9 mouse cellular contexts compared by ENCODE assay signal in the genomic region with DNA sequence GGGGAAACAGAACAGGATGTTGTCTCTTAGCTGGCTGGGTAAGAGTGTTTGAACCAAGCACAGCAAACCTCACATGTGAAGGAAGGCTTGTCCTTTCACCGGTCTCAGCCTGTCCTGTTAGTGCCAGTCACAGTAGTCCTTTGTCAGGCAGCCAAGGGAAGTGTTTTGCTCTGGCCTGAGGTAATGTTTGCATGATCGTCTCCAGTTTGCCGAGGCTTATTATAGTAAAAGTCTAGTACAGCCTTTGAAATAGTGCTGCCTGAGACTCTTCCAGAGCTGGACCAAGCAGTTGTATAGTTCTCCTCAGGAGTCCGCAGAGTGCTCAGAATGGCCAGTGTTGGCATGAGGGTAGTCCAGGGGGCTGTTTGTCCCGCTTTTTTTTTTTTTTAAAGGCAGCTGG. TPM values are rescaled to one million over a fixed set of nuclear protein-coding genes. Genes with fewer than 3 reads are reported as not detected.
DNase-seq lines count a peak whose midpoint lies in the region; ATAC-seq and TF ChIP-seq lines count a peak whose summit lies in the region.
"Had no signal": no experiment of that assay in that cellular context is flagged by ENCODE, and none has a peak within 500 bp of the region (broad histone marks: within the 10 kb centered on the region; RNA-seq: fewer than 3 reads in every experiment).

No protein-coding gene starts in this region.

- ATAC-seq in forebrain, embryonic 14.5 days: peak; percentile 61
- ATAC-seq in hindbrain, embryonic 16.5 days: peak; percentile 78

- WGBS in forebrain, embryonic 14.5 days: 10% methylated on average over 5 of the region's 5 CpGs
- 42% methylated on average over 5 of the region's 5 CpGs for WGBS in hindbrain, embryonic 16.5 days

- no peak for TF ChIP-seq CTCF in brain, embryonic 14.5 days (IDR thresholded peaks at IDR 0.05; ENCODE audit: borderline replicate concordance, extremely low read depth, insufficient read depth, insufficient read length)

- H3K36me3 ChIP-seq in forebrain, embryonic 14.5 days (ENCODE audit: control insufficient read depth, insufficient read depth, low read length): peaks cover 13% of the 10 kb centered on the region; the same call in 1 of the 2 replicates
- H3K36me3 ChIP-seq in hindbrain, embryonic 16.5 days (ENCODE audit: control insufficient read depth, insufficient read depth, low read length): no peaks in the 10 kb centered on the region

- no peak overlapping the region for H3K4me2 ChIP-seq in forebrain, embryonic 14.5 days (ENCODE audit: low read length)
- H3K4me2 ChIP-seq in hindbrain, embryonic 16.5 days (ENCODE audit: low read length): 0 out of 2 replicates have a peak overlapping the region, but pooled peaks have one; percentile 4

- peaks cover 7% of the 10 kb centered on the region; the same call in 1 of the 2 replicates for H3K4me1 ChIP-seq in forebrain, embryonic 14.5 days (ENCODE audit: control insufficient read depth, insufficient read depth, low read length)
- peaks cover 2% of the 10 kb centered on the region for H3K4me1 ChIP-seq in hindbrain, embryonic 16.5 days (ENCODE audit: control insufficient read depth, insufficient read depth, low read depth, low read length)

- no peak overlapping the region for H3K9ac ChIP-seq in forebrain, embryonic 14.5 days (ENCODE audit: low read length)
- no peak overlapping the region for H3K9ac ChIP-seq in hindbrain, embryonic 16.5 days (ENCODE audit: low read depth, low read length)

- DNase-seq in kidney, adult 11 months: peak; percentile 53
- DNase-seq in kidney, postnatal 4 days: no peak
- DNase-seq in brain, embryonic 14.5 days (ENCODE audit: low read depth): peak; percentile 85
- peak; percentile 71 for DNase-seq in forebrain, embryonic 14.5 days (ENCODE audit: low spot score)
- DNase-seq in lung, postnatal 14 days: peak; percentile 44
- DNase-seq in embryo, embryonic 9.5 days (ENCODE audit: extremely low spot score): no peak
- DNase-seq in right cerebral cortex, postnatal 4 days: no peak

- no peaks in the 10 kb centered on the region for H3K9me3 ChIP-seq in forebrain, embryonic 14.5 days (replicated peaks; ENCODE audit: control insufficient read depth, low read length)
- H3K9me3 ChIP-seq in hindbrain, embryonic 16.5 days (ENCODE audit: control insufficient read depth, low read length): no peaks in the 10 kb centered on the region
- H3K9me3 ChIP-seq: G1E had no signal

- H3K4me3 ChIP-seq in forebrain, embryonic 14.5 days (ENCODE audit: low read depth, low read length): no peak overlapping the region
- H3K4me3 ChIP-seq in hindbrain, embryonic 16.5 days (ENCODE audit: low read length): no peak overlapping the region

- H3K27ac ChIP-seq in forebrain, embryonic 14.5 days (ENCODE audit: low read depth, low read length): peak overlapping the region; percentile 35; the same call in 1 of the 2 replicates
- H3K27ac ChIP-seq in hindbrain, embryonic 16.5 days (ENCODE audit: low read depth, low read length): peak overlapping the region; percentile 61

- H3K27me3 ChIP-seq in forebrain, embryonic 14.5 days (replicated peaks; ENCODE audit: control insufficient read depth, insufficient read depth, low read length): no peaks in the 10 kb centered on the region
- H3K27me3 ChIP-seq in hindbrain, embryonic 16.5 days (replicated peaks; ENCODE audit: control insufficient read depth, insufficient read depth, low read length): no peaks in the 10 kb centered on the region

- no peak for TF ChIP-seq POLR2A in brain, embryonic 14.5 days (IDR thresholded peaks at IDR 0.05; ENCODE audit: borderline replicate concordance, extremely low read depth, insufficient read depth, insufficient read length, poor library complexity, severe bottlenecking)

RNA-seq across cellular contexts. Expression of a gene that starts 13.9 kb away (rescaled TPM):
- polyA plus RNA-seq in brain, embryonic 14.5 days (2012; rRNA removed): 27.3 and 29.5 TPM in 2 replicates
- 15.6 and 18.2 TPM in 2 replicates for polyA plus RNA-seq in forebrain, embryonic 14.5 days (2014; fragmentation: Nextera tagmentation; extraction: Ambion mirVana)
- 6.2 and 10.0 TPM in 2 replicates for polyA plus RNA-seq in hindbrain, embryonic 16.5 days (2015; fragmentation: Nextera tagmentation; extraction: Ambion mirVana)

RNA-seq across cellular contexts. Expression of a gene that starts 59.6 kb away (rescaled TPM):
- polyA plus RNA-seq in brain, embryonic 14.5 days (2012; rRNA removed): 1.0 and 1.6 TPM in 2 replicates
- polyA plus RNA-seq in forebrain, embryonic 14.5 days (2014; fragmentation: Nextera tagmentation; extraction: Ambion mirVana): 2.3 and 3.2 TPM in 2 replicates
- 1.4 and 2.3 TPM in 2 replicates for polyA plus RNA-seq in hindbrain, embryonic 16.5 days (2015; fragmentation: Nextera tagmentation; extraction: Ambion mirVana)

Comparison
In these comparisons a context has a peak if more than half of its experiments do, and no peak if none do; other contexts are left out.
1. DNase-seq: peak in kidney, adult 11 months (single experiment), brain, embryonic 14.5 days (single experiment), forebrain, embryonic 14.5 days (single experiment) and lung, postnatal 14 days (single experiment); none in kidney, postnatal 4 days (0 of 2), embryo, embryonic 9.5 days (single experiment) and right cerebral cortex, postnatal 4 days (single experiment).